Mouse (Mus musculus): ENCODE data around the gene Adat2.
A peak's percentile ranks its signal among the peaks of the same experiment; 100 is the strongest.

Adat2 gene

GRCm38 (mm10) chr10:13597491-13597890 lies 44.8 kb downstream of the Adat2 start:
- DNase-seq, result no peak

- peak; percentile 60 for DNase-seq
These were observed 48.2 kb downstream of the Adat2 start for GRCm38 (mm10) chr10:13600926-13601325.

Data from right cerebral cortex, postnatal 25 days (tissue).